Mouse (Mus musculus): ENCODE measurements around the gene Tcaf3. TPM values are rescaled to one million over a fixed set of nuclear protein-coding genes. Genes with fewer than 3 reads are reported as not detected.

The Tcaf3 gene
- polyA plus RNA-seq, 1 experiment, result not detected

GRCm38 (mm10) chr6:42539711-42540110 lies 57.8 kb downstream of the Tcaf3 start:
- Histone ChIP-seq H3K36me3 (ENCODE audit: control insufficient read depth, insufficient read depth, low read length, poor library complexity, severe bottlenecking) (no peaks in the 10 kb centered on the region), H3K9me3 (replicated peaks; ENCODE audit: control insufficient read depth, insufficient read depth, low read length, poor library complexity, severe bottlenecking) (no peaks in the 10 kb centered on the region), H3K27me3 (ENCODE audit: control insufficient read depth, insufficient read depth, low read length, poor library complexity, severe bottlenecking) (no peaks in the 10 kb centered on the region), H3K9ac (ENCODE audit: low read depth, poor library complexity, severe bottlenecking) (no peak overlapping the region), H3K4me1 (ENCODE audit: control insufficient read depth, insufficient read depth, low read length) (no peaks in the 10 kb centered on the region), H3K27ac (ENCODE audit: insufficient read depth, low read length) (no peak overlapping the region), H3K4me3 (ENCODE audit: low read depth, low read length) (no peak overlapping the region)
- no peak for TF ChIP-seq CTCF (IDR thresholded peaks at IDR 0.05; ENCODE audit: low read depth, low read length)
- TF ChIP-seq POLR2A (IDR thresholded peaks at IDR 0.05; ENCODE audit: insufficient read depth, low read length), result no peak

Other genes with a start within 250 kb of the Tcaf3 start
- 42.6 and 52.2 TPM in 2 replicates for gene Zyx, start 248.1 kb downstream of the Tcaf3 start, polyA plus RNA-seq (2011; ENCODE audit: insufficient read depth, insufficient read length, low read depth, missing spikeins)
- 19.3 and 20.6 TPM in 2 replicates for gene Epha1, start 224.4 kb downstream of the Tcaf3 start, polyA plus RNA-seq (2011; ENCODE audit: insufficient read depth, insufficient read length, low read depth, missing spikeins)
- gene Tas2r143, start 197.5 kb downstream of the Tcaf3 start, polyA plus RNA-seq (2011; ENCODE audit: insufficient read depth, insufficient read length, low read depth, missing spikeins), result 1.5 TPM in 1 of 2 replicates, not detected in the other
- not detected in 2 replicates for gene Tas2r135, start 192.3 kb downstream of the Tcaf3 start, polyA plus RNA-seq (2011; ENCODE audit: insufficient read depth, insufficient read length, low read depth, missing spikeins)
- gene Tas2r126, start 163.2 kb downstream of the Tcaf3 start, polyA plus RNA-seq (2011; ENCODE audit: insufficient read depth, insufficient read length, low read depth, missing spikeins), result not detected in 2 replicates
- not detected in 2 replicates for gene Olfr458, start 132.5 kb downstream of the Tcaf3 start, polyA plus RNA-seq (2011; ENCODE audit: insufficient read depth, insufficient read length, low read depth, missing spikeins)
- not detected in 2 replicates for gene Olfr457, start 121.4 kb downstream of the Tcaf3 start, polyA plus RNA-seq (2011; ENCODE audit: insufficient read depth, insufficient read length, low read depth, missing spikeins)
- gene Olfr456, start 110.5 kb downstream of the Tcaf3 start, polyA plus RNA-seq (2011; ENCODE audit: insufficient read depth, insufficient read length, low read depth, missing spikeins), result not detected in 2 replicates
- gene Olfr455, start 50.1 kb downstream of the Tcaf3 start, polyA plus RNA-seq (2011; ENCODE audit: insufficient read depth, insufficient read length, low read depth, missing spikeins), result not detected in 2 replicates
- gene Tcaf2, start 47.6 kb upstream of the Tcaf3 start, polyA plus RNA-seq (2011; ENCODE audit: insufficient read depth, insufficient read length, low read depth, missing spikeins), result 3.4 and 4.5 TPM in 2 replicates
- gene Tcaf1, start 112.4 kb upstream of the Tcaf3 start, polyA plus RNA-seq (2011; ENCODE audit: insufficient read depth, insufficient read length, low read depth, missing spikeins), result 25.2 and 35.6 TPM in 2 replicates
- gene Olfr453, start 141.7 kb upstream of the Tcaf3 start, polyA plus RNA-seq (2011; ENCODE audit: insufficient read depth, insufficient read length, low read depth, missing spikeins), result not detected in 2 replicates
- gene Olfr38, start 158.7 kb upstream of the Tcaf3 start, polyA plus RNA-seq (2011; ENCODE audit: insufficient read depth, insufficient read length, low read depth, missing spikeins), result not detected in 2 replicates
- not detected in 2 replicates for gene Olfr452, start 187.4 kb upstream of the Tcaf3 start, polyA plus RNA-seq (2011; ENCODE audit: insufficient read depth, insufficient read length, low read depth, missing spikeins)
- not detected in 2 replicates for gene Olfr450, start 214.2 kb upstream of the Tcaf3 start, polyA plus RNA-seq (2011; ENCODE audit: insufficient read depth, insufficient read length, low read depth, missing spikeins)
- gene Olfr449, start 236.7 kb upstream of the Tcaf3 start, polyA plus RNA-seq (2011; ENCODE audit: insufficient read depth, insufficient read length, low read depth, missing spikeins), result not detected in 2 replicates